Mouse (Mus musculus) hindbrain, embryonic 16.5 days (tissue): ENCODE results near the gene Smim12. TPM values are rescaled to one million over a fixed set of nuclear protein-coding genes. Genes with fewer than 3 reads are reported as not detected.
A peak's percentile ranks its signal among the peaks of the same experiment; 100 is the strongest.

ENCODE experiments used
- ATAC-seq: fragments of 200-750 bp; cut with Nextera tagmentation; 2 replicates; pipeline ENCODE4 v1.8.0; 2017; ENCODE audit warnings: moderate TSS enrichment, moderate library complexity
- H3K27ac ChIP-seq: fragments of 300-500 bp; sonication (generic); 2 replicates; pipeline ENCODE4 v1.5.1; 2014; ENCODE audit warnings: low read depth, mild to moderate bottlenecking, control low read depth, low read length, moderate library complexity
- H3K27me3 ChIP-seq: fragments of 300-500 bp; sonication (generic); replicated peaks from 2 replicates; pipeline ENCODE4 v1.6.1; 2014; ENCODE audit warnings: low read length; ENCODE audit not compliant: control insufficient read depth, insufficient read depth
- H3K36me3 ChIP-seq: fragments of 300-500 bp; sonication (generic); 2 replicates; pipeline ENCODE4 v1.6.1; 2014; ENCODE audit warnings: mild to moderate bottlenecking, low read length, moderate library complexity, mixed read lengths; ENCODE audit not compliant: control insufficient read depth, insufficient read depth
- H3K4me1 ChIP-seq: fragments of 300-500 bp; sonication (generic); 2 replicates; pipeline ENCODE4 v1.6.1; 2014; ENCODE audit warnings: low read depth, low read length; ENCODE audit not compliant: control insufficient read depth, insufficient read depth
- H3K4me2 ChIP-seq: fragments of 300-500 bp; sonication (generic); 2 replicates; pipeline ENCODE4 v1.6.1; 2014; ENCODE audit warnings: mild to moderate bottlenecking, low read length, control low read depth, moderate library complexity
- H3K4me3 ChIP-seq: fragments of 300-500 bp; sonication (generic); 2 replicates; pipeline ENCODE4 v1.5.1; 2014; ENCODE audit warnings: mild to moderate bottlenecking, low read length, control low read depth, moderate library complexity
- H3K9ac ChIP-seq: fragments of 300-500 bp; sonication (generic); 2 replicates; pipeline ENCODE4 v1.6.1; 2014; ENCODE audit warnings: low read depth, mild to moderate bottlenecking, control low read depth, low read length, moderate library complexity
- H3K9me3 ChIP-seq: fragments of 300-500 bp; sonication (generic); 2 replicates; pipeline ENCODE4 v1.6.1; 2014; ENCODE audit warnings: mild to moderate bottlenecking, low read length, moderate library complexity; ENCODE audit not compliant: control insufficient read depth
- WGBS: fragments of 180-500 bp; shearing (Covaris S2); extraction: QIAGEN DNeasy Blood & Tissue Kit; methylation state at CpG from one replicate; pipeline ENCODE4 v1.1.7; 2014; 5-methylcytosine and 5-hydroxymethylcytosine counted together
- polyA plus RNA-seq: library from polyadenylated mRNA; unstranded; fragments of >200 nt; fragmentation: Nextera tagmentation; extraction: Ambion mirVana; gene quantifications from 2 replicates; pipeline ENCODE4 v1.2.1, GENCODE M21; 2015

Gene Smim12
- polyA plus RNA-seq, 1 experiment from 2014 or later = 61.6 TPM

GRCm38 (mm10) chr4:127227051-127227673 lies 16.4 kb upstream of the Smim12 start:
- no peak overlapping the region; the same call in 1 of the 2 replicates for H3K4me2 ChIP-seq
- H3K27ac ChIP-seq = peak overlapping the region; percentile 5; the same call in 1 of the 2 replicates
- peaks cover 14% of the 10 kb centered on the region for H3K4me1 ChIP-seq
- no peak overlapping the region for H3K4me3 ChIP-seq
- no peak overlapping the region for H3K9ac ChIP-seq
- no peaks in the 10 kb centered on the region for H3K9me3 ChIP-seq
- no peaks in the 10 kb centered on the region for H3K36me3 ChIP-seq
- ATAC-seq = peak; percentile 51
- 16% methylated on average over 17 of the region's 17 CpGs for whole genome bisulfite sequencing
- H3K27me3 ChIP-seq = no peaks in the 10 kb centered on the region

GRCm38 (mm10) chr4:127232028-127232427 lies 11.6 kb upstream of the Smim12 start:
- Histone ChIP-seq H3K27ac (peak overlapping the region; percentile 75), H3K4me2 (peak overlapping the region; percentile 12; the same call in 1 of the 2 replicates), H3K9me3 (no peaks in the 10 kb centered on the region), H3K4me1 (peaks cover 36% of the 10 kb centered on the region), H3K27me3 (no peaks in the 10 kb centered on the region), H3K36me3 (0 out of 2 replicates have a peak, but pooled peaks cover 4% of the 10 kb centered on the region), H3K4me3 (no peak overlapping the region), H3K9ac (no peak overlapping the region)
- peak; percentile 79 for ATAC-seq
- 9% methylated on average over 6 of the region's 6 CpGs for WGBS

- peak; percentile 82 for ATAC-seq
- Histone ChIP-seq H3K9ac (no peak overlapping the region), H3K4me3 (no peak overlapping the region), H3K27ac (peak overlapping the region; percentile 75), H3K4me2 (peak overlapping the region; percentile 5; the same call in 1 of the 2 replicates), H3K4me1 (peaks cover 31% of the 10 kb centered on the region), H3K27me3 (no peaks in the 10 kb centered on the region), H3K9me3 (no peaks in the 10 kb centered on the region), H3K36me3 (0 out of 2 replicates have a peak, but pooled peaks cover 4% of the 10 kb centered on the region)
- 8% methylated on average over 5 of the region's 5 CpGs for WGBS
Measured at GRCm38 (mm10) chr4:127232551-127232950, 11.0 kb upstream of the Smim12 start.

GRCm38 (mm10) chr4:127233416-127234125 lies 10.0 kb upstream of the Smim12 start:
- peaks cover 30% of the 10 kb centered on the region for H3K4me1 ChIP-seq
- H3K27me3 ChIP-seq = no peaks in the 10 kb centered on the region
- no peak for ATAC-seq
- no peak overlapping the region for H3K4me2 ChIP-seq
- no peak overlapping the region for H3K4me3 ChIP-seq
- no peak overlapping the region for H3K9ac ChIP-seq
- 0 out of 2 replicates have a peak, but pooled peaks cover 4% of the 10 kb centered on the region for H3K36me3 ChIP-seq
- H3K27ac ChIP-seq = peak overlapping the region; percentile 75; the same call in 1 of the 2 replicates
- 86% methylated on average over 39 of the region's 40 CpGs for WGBS
- H3K9me3 ChIP-seq = no peaks in the 10 kb centered on the region

GRCm38 (mm10) chr4:127235742-127236487 lies 7.7 kb upstream of the Smim12 start:
- Histone ChIP-seq H3K4me3 (peak overlapping the region; percentile 51), H3K27me3 (no peaks in the 10 kb centered on the region), H3K4me2 (peak overlapping the region; percentile 91), H3K9ac (peak overlapping the region; percentile 77), H3K4me1 (peaks cover 30% of the 10 kb centered on the region), H3K36me3 (0 out of 2 replicates have a peak, but pooled peaks cover 4% of the 10 kb centered on the region), H3K9me3 (no peaks in the 10 kb centered on the region), H3K27ac (peak overlapping the region; percentile 73)
- ATAC-seq = peak; percentile 53
- under 1% methylated on average over 54 of the region's 67 CpGs for WGBS

GRCm38 (mm10) chr4:127236631-127237030 lies 7.0 kb upstream of the Smim12 start:
- H3K27me3 ChIP-seq = no peaks in the 10 kb centered on the region
- WGBS = 2% methylated on average over 14 of the region's 14 CpGs
- H3K4me2 ChIP-seq = peak overlapping the region; percentile 91
- no peak for ATAC-seq
- H3K4me1 ChIP-seq = peaks cover 30% of the 10 kb centered on the region
- H3K9me3 ChIP-seq = no peaks in the 10 kb centered on the region
- H3K36me3 ChIP-seq = 0 out of 2 replicates have a peak, but pooled peaks cover 4% of the 10 kb centered on the region
- peak overlapping the region; percentile 77 for H3K9ac ChIP-seq
- H3K27ac ChIP-seq = peak overlapping the region; percentile 73
- H3K4me3 ChIP-seq = peak overlapping the region; percentile 51

- no peak overlapping the region for H3K4me3 ChIP-seq
- H3K27ac ChIP-seq = no peak overlapping the region
- 50% methylated on average over 10 of the region's 10 CpGs for WGBS
- no peaks in the 10 kb centered on the region for H3K9me3 ChIP-seq
- H3K9ac ChIP-seq = no peak overlapping the region
- H3K4me2 ChIP-seq = no peak overlapping the region
- peaks cover 25% of the 10 kb centered on the region for H3K4me1 ChIP-seq
- 0 out of 2 replicates have a peak, but pooled peaks cover 4% of the 10 kb centered on the region for H3K36me3 ChIP-seq
- no peak for ATAC-seq
- no peaks in the 10 kb centered on the region for H3K27me3 ChIP-seq
Measured at GRCm38 (mm10) chr4:127237271-127237670, 6.3 kb upstream of the Smim12 start.

- Histone ChIP-seq H3K27ac (no peak overlapping the region), H3K4me3 (no peak overlapping the region), H3K36me3 (peaks cover 6% of the 10 kb centered on the region), H3K9ac (no peak overlapping the region), H3K4me1 (peaks cover 13% of the 10 kb centered on the region), H3K27me3 (no peaks in the 10 kb centered on the region), H3K9me3 (no peaks in the 10 kb centered on the region), H3K4me2 (no peak overlapping the region)
- WGBS = 68% methylated on average over 6 of the region's 6 CpGs
- no peak for ATAC-seq
Measured at GRCm38 (mm10) chr4:127242696-127243095, 888 bp upstream of the Smim12 start.
